Mouse (Mus musculus) olfactory bulb, adult 2 months (tissue): ENCODE data around the gene Taf6.

Experiments used
- CTCF ChIP-seq: fragments of 200-500 bp; IDR thresholded peaks from 2 replicates; pipeline ENCODE4 v1.5.1; 2012; ENCODE audit warnings: low read depth, mild to moderate bottlenecking, low read length, moderate library complexity; ENCODE audit not compliant: insufficient read depth
- POLR2A ChIP-seq: fragments of 200-500 bp; IDR thresholded peaks from 2 replicates; pipeline ENCODE4 v1.6.1; 2012; ENCODE audit warnings: mild to moderate bottlenecking, low read depth, low read length, moderate library complexity; ENCODE audit not compliant: insufficient read depth

DNA sequence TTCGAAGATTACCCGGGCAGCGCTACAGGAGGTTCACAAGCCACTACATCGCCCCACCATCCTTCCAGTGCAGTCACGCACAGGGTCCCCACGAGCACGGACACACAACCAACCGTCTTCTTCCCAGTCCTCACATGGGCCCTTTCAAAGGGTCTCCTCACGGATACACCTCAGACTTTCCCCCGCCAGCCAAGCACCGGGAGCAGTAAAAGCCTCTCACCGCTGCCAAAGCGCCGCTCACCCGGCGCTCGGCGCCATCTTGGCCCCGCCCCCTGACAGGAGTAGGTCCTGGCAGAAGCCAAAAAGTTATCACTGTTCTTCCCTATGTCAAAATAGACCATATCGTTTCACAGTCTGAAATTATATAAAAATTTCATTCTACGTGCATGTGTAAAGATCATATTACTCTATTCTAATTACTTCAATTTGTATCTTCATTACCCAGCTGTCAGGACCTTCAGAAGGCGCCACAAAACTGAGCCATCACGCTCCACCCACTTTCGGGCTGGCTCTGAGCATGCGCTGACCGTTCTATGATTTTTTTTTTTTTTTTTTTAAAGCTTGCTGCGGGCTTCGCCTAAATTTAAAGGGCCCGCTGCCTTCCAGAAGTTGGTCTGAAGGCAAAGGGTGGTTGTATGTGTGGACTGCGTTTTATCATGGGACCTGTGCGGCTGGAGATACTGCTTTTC is at the start of gene Taf6, which contains the start of gene Cnpy4:
- TF ChIP-seq POLR2A (peak; percentile 98), CTCF (no peak)
